Mouse (Mus musculus) brain, embryonic 14.5 days (tissue): ENCODE measurements around the gene Macf1.

Source experiments
- CTCF ChIP-seq: fragments of 200-500 bp; IDR thresholded peaks from 2 replicates; pipeline ENCODE4 v1.5.1; 2012; ENCODE audit warnings: inconsistent platforms, mild to moderate bottlenecking, moderate library complexity, borderline replicate concordance; ENCODE audit not compliant: insufficient read depth, insufficient read length; ENCODE audit errors: extremely low read depth
- POLR2A ChIP-seq: fragments of 200-500 bp; IDR thresholded peaks from 2 replicates; pipeline ENCODE4 v1.6.1; 2012; ENCODE audit warnings: mild to moderate bottlenecking, inconsistent platforms, borderline replicate concordance; ENCODE audit not compliant: poor library complexity, insufficient read depth, insufficient read length, severe bottlenecking; ENCODE audit errors: extremely low read depth

DNA sequence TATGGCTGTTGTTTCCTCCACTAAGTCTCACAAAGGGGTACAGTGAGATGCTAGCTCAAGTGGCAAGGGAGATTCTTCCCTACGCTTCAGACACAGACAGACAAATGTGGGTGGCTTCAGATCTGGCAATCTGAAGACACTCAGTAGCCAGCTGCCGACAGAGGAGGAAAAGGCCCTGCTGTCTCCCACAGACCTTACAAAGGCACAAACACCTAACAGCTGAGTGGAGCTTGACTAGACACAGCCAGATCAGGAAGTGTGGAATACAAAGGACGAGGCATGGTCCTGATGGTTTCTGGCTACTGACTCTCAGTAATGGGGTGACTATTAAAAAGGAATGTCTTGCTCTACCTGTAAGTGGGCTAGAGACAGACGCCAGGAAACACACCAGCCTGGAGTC lies 67.2 kb downstream of the Macf1 start:
- TF ChIP-seq CTCF, result no peak
- no peak for TF ChIP-seq POLR2A
